Mouse (Mus musculus) liver, adult 2 months (tissue): ENCODE measurements at regions not wholly inside any gene's neighbourhood (a gene's known extent, or its start where the extent isn't known, plus 50 kb on each side); places are given as distances from the start of the nearest gene placed in this dataset.

Experiments used
- CTCF ChIP-seq: fragments of 200-500 bp; IDR thresholded peaks from 2 replicates; pipeline ENCODE4 v1.5.1; 2011; ENCODE audit warnings: low read depth, low read length, control low read depth
- POLR2A ChIP-seq: fragments of 200-500 bp; IDR thresholded peaks from 2 replicates; pipeline ENCODE4 v1.6.1; 2011; ENCODE audit warnings: low read length, control low read depth; ENCODE audit not compliant: insufficient read depth; ENCODE audit errors: extremely low read depth

DNA sequence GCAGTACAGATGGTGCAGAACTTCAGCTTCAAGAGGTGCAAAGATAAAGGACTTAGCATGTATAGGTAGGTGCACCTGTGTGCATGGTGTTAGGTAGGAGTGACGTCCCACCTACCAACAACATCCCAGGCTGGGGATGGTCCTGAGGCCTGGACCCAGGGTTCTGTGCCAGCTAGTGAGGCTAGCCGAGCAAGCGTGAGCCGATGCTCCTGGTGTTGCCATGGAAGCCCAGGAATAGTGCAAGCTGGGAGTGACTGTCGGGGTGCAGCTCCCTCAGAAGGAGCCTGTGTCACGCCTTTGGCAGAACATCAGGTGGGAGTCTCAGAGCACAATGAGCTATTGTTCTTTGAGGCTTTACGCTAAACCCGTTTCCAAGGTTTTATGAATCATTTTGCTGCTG is 209.9 kb downstream of the 3100002H09Rik start:
- TF ChIP-seq POLR2A = no peak
- no peak for TF ChIP-seq CTCF
